Mouse (Mus musculus): ENCODE measurements around the gene Krt75. TPM values are rescaled to one million over a fixed set of nuclear protein-coding genes. Genes with fewer than 3 reads are reported as not detected.

Gene Krt75
- total RNA-seq (2022), result not detected

DNA sequence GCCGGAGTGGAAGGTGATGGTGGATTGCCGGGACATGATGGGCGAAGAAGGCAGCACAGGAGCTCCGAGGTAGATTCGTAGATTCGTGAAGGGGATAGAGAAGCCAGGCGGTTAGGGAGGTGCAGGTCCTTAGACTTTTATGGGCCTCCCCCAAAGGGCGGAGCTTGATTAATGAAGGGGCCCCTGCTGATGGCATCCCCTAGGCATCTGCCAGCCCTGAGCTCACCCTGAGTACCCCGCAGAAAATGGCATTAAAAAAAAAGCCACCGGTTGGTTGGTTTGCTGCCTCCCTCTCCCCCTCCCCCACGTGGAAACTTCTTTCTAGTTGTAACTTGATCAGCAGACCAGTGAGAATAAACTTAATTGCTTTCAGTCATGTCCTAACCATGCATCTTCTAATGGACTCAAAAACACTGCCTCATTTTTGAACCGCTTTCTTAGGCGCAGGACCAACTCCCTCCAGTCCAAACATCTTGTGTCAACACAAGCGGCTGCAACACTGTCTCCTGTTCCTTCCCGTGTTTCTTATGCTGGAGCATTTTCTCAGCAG, at the start of gene Krt75:
Krt75 (minus strand) TSS at position 109 of the 550 bp plus-strand sequence.
- no peak for DNase-seq (ENCODE audit: low spot score in 2 of 2)

- no peak for DNase-seq (ENCODE audit: low spot score in 2 of 2)
Measured at GRCm38 (mm10) chr15:101599123-101599522, 25.4 kb upstream of the Krt75 start.

- no peak for DNase-seq (ENCODE audit: low spot score in 2 of 2)
Measured at GRCm38 (mm10) chr15:101588216-101588615, 14.5 kb upstream of the Krt75 start.

DNA sequence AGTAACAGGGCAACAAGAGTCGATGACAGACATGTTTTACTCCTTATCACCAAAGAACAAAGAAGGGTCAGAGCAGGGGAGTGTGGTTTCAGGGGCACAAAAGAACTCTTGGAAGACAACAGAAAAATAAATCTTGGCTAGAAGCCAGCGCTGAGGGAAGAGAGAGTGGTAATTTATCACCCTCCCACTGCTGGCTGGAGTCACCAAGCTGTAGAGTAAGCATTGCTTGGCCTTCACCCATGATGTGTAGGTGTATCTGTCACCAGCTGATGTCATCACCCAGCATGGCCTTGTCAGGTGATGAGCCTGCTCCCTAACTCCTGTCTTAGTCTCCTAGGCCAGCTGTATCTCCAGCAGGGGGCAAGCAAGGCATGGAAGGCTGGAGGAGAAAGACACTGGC, 10.8 kb upstream of the Krt75 start:
- DNase-seq (ENCODE audit: low spot score in 2 of 2), result no peak

DNA sequence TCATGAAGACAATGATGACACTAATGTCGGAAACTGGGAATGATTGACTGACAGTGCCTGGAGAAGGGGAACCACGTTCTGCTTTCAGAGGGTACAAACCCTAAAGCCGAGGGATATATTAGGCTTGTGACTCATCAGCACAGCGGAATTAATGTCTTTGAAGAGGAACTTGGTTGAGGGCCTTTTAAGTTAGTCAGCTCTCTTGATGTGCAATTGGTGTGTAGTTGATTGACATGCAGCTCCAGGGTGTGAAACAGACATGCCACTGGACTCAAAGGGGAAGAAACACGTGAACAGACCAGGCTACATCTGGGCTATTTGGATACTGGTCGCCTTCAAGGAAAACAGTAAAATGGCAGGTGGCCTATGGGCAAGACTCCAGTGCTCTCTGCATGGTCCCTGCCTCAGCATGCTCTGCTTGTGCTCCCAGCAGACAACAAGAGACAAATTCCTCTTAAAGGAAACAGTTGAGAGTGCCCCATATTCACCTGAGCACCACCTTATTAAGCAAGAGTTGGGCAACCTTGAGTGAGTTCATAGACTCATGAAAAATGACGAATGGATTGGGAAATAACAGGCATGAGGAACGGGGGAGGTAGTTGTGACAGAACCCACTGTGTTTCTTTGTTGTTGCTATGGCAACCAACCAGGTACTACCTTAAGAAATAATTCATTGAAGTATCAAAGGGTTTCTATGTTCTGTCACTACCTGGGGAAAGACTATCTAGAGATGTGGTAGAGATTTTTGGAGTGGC, 9.7 kb upstream of the Krt75 start:
- no peak for DNase-seq (ENCODE audit: low spot score in 2 of 2)

DNA sequence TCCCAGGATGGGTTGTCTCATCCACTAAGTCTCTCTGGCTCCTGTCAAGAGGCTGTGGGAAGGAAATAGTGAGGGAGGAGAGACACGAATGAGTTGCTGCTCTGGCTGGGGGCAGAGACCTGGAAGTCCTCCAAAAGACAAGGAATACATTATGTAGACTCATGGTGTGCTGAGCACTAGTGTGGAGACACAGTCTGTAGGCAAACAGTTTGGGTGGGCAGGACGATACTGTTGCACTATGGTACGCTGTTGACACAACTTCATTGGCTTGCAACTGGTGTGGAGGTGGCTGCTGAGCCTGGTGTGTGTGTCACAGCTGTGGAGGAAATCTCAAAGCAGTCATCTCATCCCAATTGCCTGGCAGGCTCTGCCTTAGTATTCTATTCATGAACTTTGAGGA, 8.0 kb upstream of the Krt75 start:
- peak in 1 of 2 experiments; percentile 30 for DNase-seq (ENCODE audit: low spot score in 2 of 2)

DNA sequence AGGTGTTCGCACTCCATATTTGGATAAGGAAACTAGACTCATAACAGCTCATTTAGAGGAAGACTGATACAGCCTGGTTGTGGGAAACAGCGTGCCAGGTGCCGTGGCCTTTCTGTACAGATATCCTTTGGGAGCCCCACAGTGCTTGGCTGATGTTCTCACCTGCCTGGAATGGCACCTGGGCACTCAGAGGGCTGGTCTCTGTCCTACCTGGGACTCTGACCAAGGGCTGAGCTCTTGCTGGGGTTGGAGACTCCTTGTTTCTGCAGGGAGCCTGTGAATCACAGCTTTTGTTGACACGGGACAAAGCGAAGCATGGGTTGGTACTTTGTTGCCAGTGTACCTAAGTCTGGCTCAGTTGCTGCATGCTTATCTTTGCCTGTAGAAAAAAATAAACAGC, 1.8 kb upstream of the Krt75 start:
- DNase-seq (ENCODE audit: low spot score in 2 of 2), result no peak

DNA sequence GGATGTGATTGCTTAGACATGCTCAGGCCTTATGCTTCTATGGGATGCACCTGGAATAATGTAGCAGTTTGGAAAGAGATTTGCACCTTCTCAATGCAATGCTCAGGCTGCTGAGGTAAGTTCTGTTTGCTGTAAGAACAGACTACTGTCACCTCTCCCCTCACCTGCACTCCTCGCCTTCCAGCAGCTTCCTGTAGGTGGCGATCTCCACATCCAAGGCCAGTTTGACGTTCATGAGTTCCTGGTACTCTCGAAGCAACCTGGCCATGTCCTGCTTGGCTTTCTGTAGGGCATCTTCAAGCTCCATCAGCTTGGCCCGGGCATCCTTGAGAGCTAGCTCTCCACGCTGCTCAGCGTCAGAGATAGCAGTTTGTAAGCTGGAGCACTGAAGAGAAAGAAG, 5.9 kb downstream of the Krt75 start:
- DNase-seq (ENCODE audit: low spot score in 2 of 2), result no peak

GRCm38 (mm10) chr15:101562850-101563249, 10.9 kb downstream of the Krt75 start, which contains the start of gene Krt90:
Gene Krt90 (minus strand): TSS chr15:101562950.
- DNase-seq (ENCODE audit: low spot score in 2 of 2), result no peak

DNA sequence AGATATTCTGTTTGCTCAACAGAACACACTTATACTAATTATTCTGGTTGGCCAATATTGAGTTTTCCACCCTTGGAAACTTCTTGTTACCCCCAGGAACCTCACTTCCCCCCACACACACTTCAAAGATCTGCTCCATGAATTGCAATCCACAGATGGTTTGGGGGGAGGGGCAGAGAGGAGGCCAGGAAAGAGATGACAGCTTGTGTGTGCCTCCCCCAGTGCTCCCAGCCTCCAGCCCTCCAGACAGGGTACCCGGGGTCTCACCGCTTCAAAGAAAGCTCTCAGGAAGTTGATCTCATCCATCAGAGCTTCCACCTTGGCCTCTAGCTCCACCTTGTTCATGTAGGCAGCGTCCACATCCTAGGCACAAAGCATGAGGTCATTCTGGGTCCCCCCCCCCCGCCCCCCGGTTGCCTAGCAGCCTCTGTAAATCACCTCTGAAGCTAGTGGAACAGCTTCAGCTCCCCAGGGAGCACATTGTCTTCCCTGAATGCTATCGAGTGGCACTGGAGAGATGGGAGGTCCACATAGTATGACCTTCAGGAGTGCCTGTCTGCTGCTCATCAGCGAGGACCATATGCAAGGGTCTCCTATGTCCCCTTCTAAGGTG, 15.6 kb downstream of the Krt75 start:
- no peak for DNase-seq (ENCODE audit: low spot score in 2 of 2)

GRCm38 (mm10) chr15:101553169-101553568, 20.5 kb downstream of the Krt75 start:
- no peak for DNase-seq (ENCODE audit: low spot score in 2 of 2)

DNA sequence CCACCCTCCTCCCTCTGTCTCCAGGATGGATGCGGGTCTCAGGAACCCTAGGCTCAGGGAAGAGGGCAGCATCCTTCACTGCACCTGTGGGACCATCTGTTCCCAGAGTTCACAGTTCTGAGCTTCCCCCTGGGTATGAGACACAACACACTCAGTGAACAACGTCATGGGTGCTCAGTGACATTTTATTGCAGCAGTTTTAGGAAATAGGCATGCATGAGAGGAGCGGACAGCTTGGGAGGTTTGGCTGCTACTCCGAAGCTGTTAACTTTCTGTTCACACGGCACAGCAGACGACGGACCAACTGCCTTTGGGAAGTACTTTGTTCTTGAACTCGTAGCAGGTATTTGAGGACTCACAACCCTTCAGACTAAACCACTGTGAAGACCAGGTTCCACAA, 21.5 kb downstream of the Krt75 start:
- peak in 1 of 2 experiments; percentile 12 for DNase-seq (ENCODE audit: low spot score in 2 of 2)

GRCm38 (mm10) chr15:101550567-101550966, 23.1 kb downstream of the Krt75 start, which contains the start of gene Krt82:
Gene Krt82 (minus strand): TSS chr15:101550667.
- no peak for DNase-seq (ENCODE audit: low spot score in 2 of 2)

DNA sequence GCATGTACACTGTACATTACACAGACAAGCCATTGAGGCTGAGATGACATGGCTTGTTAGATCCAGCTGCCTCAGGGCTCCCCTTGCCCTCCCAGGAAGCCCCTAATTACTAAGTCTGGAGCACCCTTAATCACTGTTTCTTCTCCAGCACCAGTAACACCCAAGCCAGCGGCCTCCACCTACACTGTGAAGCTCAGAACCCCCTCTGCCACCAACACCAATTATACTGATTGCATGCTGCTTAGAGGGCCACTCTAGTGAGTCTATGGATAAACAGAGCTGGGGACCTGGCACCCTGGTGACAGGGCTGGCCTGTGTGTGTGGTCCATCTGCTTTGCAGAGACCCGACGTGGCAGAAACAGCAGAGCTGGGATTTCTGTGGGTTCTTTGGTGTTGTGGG, 29.2 kb downstream of the Krt75 start:
- DNase-seq (ENCODE audit: low spot score in 2 of 2), result no peak

- DNase-seq (ENCODE audit: low spot score in 2 of 2), result no peak
Measured at GRCm38 (mm10) chr15:101542543-101542942, 31.2 kb downstream of the Krt75 start.

DNA sequence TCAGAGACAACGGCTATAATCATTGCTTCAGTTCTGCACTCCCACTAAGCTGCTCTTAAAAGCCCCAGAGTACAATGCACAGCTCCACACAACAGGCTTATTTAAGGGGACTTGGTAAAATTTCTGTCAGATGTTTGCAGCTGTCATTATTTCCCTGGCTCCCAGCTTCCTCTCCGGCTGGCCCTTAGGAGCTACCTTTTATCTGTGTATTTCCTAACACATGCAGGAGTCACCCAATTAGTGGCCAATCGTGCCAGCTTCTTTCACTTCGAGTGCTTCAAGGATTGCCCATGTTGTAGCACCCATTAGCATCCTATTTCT, 35.2 kb downstream of the Krt75 start:
- DNase-seq (ENCODE audit: low spot score in 2 of 2), result no peak

DNA sequence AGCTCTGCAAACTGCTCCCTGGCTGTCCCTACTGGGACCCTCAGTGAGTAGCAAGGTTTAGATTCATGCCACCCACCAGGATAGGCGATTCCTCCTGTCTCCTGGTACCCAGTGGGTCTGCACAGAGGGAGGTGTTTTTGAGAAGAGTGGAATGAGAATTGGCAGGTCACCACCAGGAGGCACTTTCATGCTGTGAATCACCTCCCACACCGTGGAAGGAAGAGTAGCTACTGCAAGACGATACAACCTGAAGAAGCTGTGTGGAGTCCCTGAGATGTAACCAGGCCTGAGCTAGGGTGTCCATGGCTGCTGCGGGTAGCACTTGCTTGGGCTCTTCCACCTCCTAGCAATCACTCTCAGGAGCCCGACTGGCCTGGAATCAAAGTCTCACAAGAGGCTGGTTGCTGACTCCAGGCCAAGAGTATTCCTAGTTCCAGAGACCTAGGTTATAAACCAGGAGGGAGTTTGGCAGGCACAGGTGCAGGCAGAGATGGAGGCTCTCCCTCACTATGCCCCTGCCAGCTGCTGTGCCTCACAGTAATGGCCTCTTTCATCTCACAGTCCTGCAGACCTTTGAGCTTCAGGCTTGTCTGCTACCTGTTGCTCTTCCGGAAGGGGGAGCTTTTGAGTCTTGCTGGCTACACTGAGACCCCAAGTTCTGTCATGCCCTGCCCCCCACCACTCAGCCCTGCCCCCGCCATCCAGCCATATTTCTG, 35.7 kb downstream of the Krt75 start:
- DNase-seq (ENCODE audit: low spot score in 2 of 2), result no peak

DNA sequence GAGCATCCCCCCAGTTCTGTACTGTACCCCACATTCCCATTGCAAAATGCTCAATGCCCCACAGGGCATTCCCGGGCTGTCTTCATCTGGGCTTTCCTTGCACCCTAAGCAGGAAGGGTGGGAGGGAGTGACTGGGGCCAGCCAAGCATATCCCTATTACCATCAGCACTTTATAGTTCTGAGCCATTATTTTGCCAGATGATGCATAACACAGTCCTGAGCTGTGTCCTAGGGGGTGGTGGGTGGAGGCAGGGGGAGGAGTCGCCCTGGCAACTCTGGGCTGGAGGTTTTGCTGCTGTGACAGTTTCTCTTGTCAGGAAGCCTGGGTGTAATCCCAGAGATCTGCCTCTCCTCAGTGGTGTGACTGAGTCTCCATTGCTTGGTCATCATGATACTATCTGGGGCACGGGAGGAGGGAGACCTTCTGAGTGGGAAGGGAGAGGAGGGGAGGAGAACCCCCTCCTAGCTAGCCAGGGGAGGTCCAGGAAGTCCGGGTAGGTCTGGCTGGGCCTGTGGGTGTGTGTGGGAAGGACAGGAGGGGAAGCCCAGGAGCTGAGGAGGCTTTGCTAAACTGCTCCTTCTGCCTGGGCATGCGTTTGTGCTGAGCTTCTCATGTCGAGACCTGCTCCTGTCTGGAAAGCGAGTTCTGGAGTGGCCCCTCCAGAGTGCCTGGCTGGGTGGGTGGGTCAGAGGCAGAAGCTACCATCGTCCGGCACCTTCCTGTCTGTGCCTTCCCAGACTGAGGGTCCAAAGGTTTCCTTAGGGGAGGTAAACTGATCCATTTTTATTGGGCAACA, 37.5 kb downstream of the Krt75 start:
- no peak for DNase-seq (ENCODE audit: low spot score in 2 of 2)

DNA sequence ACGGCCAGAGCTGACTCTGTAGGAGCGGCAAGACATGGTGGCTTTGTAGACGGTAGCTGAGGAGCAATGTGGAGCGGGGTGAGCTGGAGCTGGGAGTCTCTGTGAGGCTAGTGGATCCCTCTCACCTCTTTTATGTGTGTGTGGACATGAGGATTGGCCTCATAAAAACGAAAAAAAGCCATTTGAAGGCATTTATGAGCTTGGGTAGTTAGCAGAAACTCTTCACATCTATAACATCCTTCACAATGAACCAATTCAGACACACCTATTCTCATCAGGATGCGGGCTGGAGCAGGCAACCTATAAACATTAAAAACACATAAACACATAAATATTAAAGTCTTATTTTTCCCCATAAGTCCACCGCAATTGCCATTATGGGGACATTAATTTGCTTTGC, 41.0 kb downstream of the Krt75 start, which contains the start of gene Krt84:
Krt84 (minus strand) TSS at position 101 of the 400 bp plus-strand sequence.
- DNase-seq (ENCODE audit: low spot score in 2 of 2), result no peak

- no peak for DNase-seq (ENCODE audit: low spot score in 2 of 2)
Measured at GRCm38 (mm10) chr15:101522556-101523232, 51.0 kb downstream of the Krt75 start.

GRCm38 (mm10) chr15:101519792-101520191, 53.9 kb downstream of the Krt75 start:
- peak; percentile 40 to 71 for DNase-seq (ENCODE audit: low spot score in 2 of 2)

Measured in left cerebral cortex, adult 8-10 months (tissue).